Mouse (Mus musculus) common myeloid progenitor, adult 5-6 weeks (primary cell): ENCODE measurements around the gene Ufm1. TPM values are rescaled to one million over a fixed set of nuclear protein-coding genes. Genes with fewer than 3 reads are reported as not detected.

Source experiments
- ATAC-seq: replicated peaks from 2 replicates; pipeline ENCODE4 v1.8.0; 2016; ENCODE audit warnings: low read depth, mild to moderate bottlenecking, moderate TSS enrichment, inconsistent platforms; ENCODE audit not compliant: poor library complexity, severe bottlenecking
- total RNA-seq: library from RNA; stranded (forward); fragments of 200-1000, 187-1606 nt; gene quantifications from 2 replicates; pipeline ENCODE4 v1.2.3, GENCODE M21; 2017

Gene Ufm1
- 45.4 and 56.8 TPM in 2 replicates for total RNA-seq

DNA sequence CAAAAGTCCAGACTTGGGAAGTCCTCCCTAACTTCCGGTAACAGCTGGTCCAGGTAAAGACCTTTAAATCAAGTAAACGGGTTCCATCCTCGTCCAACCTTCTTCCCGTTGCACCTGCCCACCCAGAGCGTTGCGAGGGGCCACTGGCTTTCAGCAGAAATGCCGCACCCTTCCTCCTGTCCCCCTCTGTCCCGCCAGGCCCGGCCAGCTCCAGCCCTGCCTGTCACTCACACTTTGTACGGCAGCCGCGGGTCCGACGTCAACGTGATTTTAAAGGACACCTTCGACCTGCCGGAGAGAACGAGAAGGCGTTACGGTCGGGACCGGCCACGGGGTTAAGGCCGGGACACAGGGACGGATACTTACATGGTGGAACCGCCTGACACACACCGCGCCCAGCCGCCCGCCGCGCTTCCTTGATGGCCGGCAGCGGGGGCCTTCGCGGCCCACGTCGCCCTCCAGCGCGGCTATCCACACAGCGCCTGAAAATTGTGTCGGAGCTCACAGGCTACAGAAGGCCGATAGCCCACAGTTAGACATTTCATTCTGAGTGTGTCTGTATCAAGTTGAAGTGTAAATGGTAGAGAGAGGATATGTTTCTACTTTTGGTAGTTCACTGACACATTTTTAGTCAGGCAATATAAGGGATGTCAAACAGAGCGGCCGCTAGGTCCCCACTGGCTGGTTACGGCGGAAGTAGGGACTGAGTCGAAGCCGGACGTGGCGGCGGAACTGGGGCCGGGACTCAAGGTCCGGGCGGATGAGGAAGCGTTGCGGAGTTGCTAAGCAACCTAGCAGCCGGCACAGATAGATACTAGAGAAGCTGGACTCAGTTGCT lies at the start of gene Ufm1:
Gene Ufm1, minus strand, starts transcription at position 448 of the 838 bp plus-strand sequence.
- ATAC-seq = peak; percentile 100

GRCm38 (mm10) chr3:53890619-53891540 lies 27.2 kb upstream of the Ufm1 start:
- no peak for ATAC-seq

DNA sequence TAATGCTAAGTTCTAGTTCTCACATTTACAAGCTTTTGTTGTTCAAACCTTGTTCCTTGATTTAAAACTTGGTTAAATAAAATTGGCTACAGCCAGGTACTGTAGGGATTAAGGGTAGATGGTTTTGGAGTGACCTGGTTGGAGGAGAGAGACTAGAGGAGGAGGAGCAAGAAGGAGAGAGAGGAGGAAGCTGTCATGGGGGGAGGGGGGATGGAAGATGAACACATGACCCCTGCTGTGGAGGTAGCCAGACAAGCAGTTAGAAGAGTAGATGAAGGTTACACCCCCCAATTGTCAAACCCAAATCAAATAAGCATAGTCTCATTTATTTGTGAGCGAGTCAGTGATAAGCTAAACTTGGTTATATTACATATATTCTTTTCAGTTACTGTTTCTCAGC lies 8.0 kb upstream of the Ufm1 start:
- ATAC-seq = no peak

GRCm38 (mm10) chr3:53870482-53870881 lies 6.9 kb upstream of the Ufm1 start:
- ATAC-seq = peak; percentile 63

GRCm38 (mm10) chr3:53869263-53869662 lies 5.6 kb upstream of the Ufm1 start:
- no peak for ATAC-seq

GRCm38 (mm10) chr3:53868212-53868611 lies 4.6 kb upstream of the Ufm1 start:
- ATAC-seq = no peak

DNA sequence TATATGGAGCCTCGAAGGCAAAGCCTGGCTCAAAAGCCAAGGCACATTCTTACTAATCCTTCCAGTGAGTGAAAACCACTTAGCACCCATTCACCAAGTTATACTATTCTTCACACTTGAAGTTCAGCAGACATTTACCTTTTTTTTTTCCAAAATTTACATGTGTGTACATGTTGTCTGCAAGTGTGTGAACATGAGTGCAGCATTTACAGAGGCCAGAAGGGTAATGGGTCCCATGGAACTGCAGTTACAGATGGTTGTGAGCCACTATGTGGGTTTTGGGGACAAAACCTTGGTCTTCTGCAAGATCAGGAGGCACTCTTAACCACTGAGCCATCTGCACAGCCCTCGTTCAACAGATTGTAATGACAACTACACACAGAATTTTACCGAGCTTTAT lies 8.8 kb downstream of the Ufm1 start:
- ATAC-seq = no peak

- no peak for ATAC-seq
Measured at GRCm38 (mm10) chr3:53854261-53854660, 9.4 kb downstream of the Ufm1 start.

GRCm38 (mm10) chr3:53848262-53848661 lies 15.4 kb downstream of the Ufm1 start:
- ATAC-seq = no peak

DNA sequence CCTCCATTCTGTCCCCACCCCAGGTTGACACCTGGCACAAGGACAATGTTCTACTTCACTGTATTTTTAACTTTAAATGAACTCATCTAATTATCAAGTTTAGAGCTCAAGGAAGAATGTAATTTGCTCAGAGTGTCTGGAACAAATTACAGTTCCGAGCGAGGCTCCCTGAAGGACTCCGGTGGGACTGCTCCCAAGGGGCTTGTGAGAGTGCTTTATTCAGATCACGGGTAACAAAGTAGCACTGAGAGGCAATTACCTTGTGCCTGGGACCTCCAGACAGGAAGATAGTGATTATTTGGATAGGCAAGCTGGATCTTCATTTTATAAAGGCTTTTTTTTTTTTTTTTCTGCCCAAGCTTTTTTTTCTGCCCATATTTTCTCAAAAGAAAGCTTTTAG lies 15.9 kb downstream of the Ufm1 start:
- ATAC-seq = no peak

DNA sequence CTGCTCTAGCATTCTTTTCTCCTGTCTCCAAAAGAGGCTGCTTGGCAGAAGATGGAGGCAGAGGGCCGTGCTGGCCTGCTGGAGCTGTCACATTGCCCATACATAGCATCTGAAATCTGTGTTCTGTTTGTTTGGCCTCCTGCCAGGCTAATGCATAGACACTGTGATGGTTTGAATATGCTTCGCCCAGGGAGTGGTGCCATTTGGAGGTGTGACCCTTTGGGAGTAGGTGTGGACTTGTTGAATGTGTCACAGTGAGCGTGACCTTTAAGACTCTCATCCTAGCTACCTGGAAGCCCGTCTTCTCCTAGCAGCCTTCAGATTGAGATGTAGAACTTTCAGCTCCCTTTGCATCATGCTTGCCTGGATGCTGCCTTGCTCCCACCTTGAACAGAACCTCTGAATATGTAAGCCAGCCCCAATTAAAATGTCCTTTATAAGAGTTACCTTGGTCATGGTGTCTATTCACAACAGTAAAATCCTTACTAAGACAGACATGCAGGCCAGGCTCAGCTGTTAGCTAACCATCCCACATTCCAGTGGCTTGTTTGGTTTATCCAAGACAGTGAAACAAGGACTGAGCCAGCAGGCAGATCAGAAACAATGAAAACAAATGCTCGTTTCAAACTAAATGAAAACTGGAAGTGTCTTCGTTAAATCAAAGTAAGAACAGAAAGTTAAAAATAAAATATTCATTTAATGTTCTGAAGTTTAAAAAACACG lies 17.3 kb downstream of the Ufm1 start:
- ATAC-seq = no peak

- ATAC-seq = no peak
Measured at GRCm38 (mm10) chr3:53844786-53845185, 18.8 kb downstream of the Ufm1 start, which contains the start of gene Gm10985. Gene Gm10985 (plus strand): TSS chr3:53845086.

- ATAC-seq = no peak
Measured at GRCm38 (mm10) chr3:53834238-53834637, 29.4 kb downstream of the Ufm1 start.

GRCm38 (mm10) chr3:53813421-53813977 lies 50.1 kb downstream of the Ufm1 start:
- ATAC-seq = no peak

Other genes starting within 250 kb of the Ufm1 start
- not detected in 2 replicates for gene Frem2, start 206.5 kb downstream of the Ufm1 start, total RNA-seq
- gene Gm10985, start 18.7 kb downstream of the Ufm1 start, total RNA-seq = not detected in 2 replicates